Mouse (Mus musculus): Measurements from ENCODE around the gene Rae1.

GRCm38 (mm10) chr2:172971865-172972264, 28.1 kb upstream of the Rae1 start:
- TF ChIP-seq MAFK (IDR thresholded peaks at IDR 0.05; ENCODE audit: insufficient read depth, low read depth, low read length): no peak
- TF ChIP-seq ZNF384 (IDR thresholded peaks at IDR 0.05; ENCODE audit: low read depth, low read length): no peak
